Mouse (Mus musculus) R1 (cell line): ENCODE measurements around the gene 1300017J02Rik.

ENCODE experiments used
- DNase-seq: peaks from one replicate; pipeline ENCODE4 v3.0.0-alpha.2; 2018; ENCODE audit warnings: low read depth, low spot score

The 1300017J02Rik gene

DNA sequence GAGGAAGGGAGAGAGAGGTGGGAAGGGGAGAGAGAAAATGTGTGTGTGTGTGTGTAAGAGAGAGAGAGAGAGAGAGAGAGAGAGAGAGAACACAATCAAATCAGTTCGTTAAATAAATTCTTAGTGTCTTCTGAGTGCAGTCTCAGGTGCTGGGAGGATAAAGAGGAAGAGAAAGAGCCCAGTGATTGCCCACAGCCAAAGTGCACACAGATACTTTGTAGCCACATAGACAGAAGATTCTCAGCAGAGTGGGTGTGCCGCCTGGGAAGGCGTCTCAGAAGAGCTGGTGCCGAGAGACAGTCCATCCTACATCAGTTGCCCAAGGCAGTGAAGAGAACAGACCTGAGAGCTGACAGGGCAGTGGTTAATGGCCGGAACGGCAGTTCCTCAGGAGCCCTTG is 90.6 kb downstream of the 1300017J02Rik start:
- no peak for DNase-seq

DNA sequence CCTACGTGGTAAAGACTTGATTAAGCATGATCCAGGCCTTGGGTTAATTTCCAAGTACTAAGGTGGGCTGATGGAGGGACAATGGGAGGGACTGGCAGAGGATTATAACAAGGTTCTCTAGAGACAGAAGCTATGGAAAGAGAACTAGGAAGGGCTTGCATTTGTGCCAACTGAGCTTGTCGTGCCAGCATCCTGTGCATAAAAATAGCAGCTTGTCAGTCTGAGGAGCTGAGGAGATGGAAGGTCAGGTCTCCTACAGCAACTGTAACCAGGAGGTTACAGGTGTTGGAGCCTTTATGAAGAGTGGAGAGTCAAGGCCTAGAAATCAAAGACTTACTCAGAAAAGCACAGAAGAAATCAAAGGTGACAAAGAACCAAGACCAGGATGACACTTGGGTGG is 91.3 kb downstream of the 1300017J02Rik start:
- no peak for DNase-seq

DNA sequence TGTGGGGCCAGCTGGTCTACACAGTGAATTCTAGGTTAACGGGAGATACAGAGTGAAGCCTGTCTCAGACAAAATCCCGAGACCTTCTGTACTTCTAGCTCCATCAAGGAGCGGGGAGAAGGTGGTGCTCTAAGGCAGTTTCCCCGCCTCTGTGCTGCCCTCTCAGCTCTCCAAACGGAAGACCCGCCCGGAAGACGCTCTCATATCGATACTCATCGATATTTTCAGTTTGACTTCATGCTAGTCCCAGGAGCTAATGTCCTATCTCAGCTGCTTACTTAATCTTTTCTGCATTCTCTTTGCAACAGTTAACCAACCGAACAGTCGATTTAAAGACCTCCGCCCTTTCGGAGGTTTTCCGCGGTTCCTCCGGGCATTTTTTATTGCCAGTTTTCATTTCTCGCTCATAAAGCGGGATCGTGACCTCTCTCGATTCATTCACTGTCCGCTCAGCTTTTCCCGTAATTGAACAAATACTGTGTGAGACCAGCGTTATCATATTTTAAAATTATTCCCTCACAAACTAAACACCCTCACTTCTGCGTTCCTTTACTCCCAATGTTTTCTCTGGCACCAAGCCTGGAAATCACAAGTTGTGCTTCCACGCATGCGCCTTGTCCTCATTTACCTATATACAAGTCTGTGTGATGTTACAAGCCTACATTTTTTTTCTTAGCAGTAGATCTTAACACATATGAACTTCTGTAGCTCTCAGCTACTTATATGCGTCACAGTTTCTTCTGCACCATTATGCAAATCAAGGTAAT is 92.0 kb downstream of the 1300017J02Rik start:
- DNase-seq = no peak

DNA sequence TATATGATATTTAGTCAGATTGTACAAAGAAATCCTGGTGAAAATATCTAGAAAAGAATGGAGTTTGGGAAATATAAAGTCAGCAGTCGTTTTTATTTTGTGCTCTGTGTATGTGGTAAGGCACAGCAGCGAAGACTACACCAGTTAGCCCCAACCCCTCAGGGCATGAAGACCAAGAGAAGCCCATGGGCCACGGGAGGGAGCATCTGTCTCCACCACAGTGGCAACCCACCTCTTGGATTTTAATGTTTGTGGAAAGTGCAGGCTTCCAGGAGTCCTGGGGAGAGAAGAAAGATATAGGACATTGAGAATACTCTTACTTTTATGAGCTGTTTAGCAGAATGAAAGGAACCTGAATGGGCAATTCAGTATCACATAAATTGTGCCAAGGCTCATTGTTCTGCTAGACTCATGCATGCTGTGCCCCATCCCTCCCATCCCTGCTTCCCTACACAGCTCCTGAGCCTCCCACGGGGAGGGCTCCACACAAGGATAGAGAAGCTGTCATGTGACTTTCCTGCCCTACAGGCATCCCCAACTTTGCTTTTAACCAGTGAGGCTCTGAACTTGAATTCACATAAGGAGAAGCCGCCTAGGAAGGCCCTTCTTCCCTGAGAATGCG is 96.0 kb downstream of the 1300017J02Rik start:
- DNase-seq = no peak

DNA sequence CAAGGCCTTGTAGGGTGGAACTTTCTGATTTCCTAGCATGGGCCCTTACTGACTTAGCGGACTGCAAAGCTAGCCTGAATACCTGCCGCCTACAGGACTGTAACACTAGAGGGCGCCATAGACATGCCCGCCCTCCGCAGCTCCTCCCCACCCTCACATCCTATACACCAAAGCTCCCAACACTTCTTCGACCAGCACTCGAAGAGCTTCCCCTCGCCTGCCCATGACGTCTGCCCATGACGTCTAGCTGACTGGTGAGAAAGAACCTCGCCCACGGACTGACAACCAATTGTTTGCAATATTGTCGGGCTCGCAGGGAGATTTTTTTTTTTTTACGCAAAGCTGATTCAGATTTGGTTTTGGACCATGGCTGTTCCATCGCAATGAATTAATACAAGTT is 97.0 kb downstream of the 1300017J02Rik start:
- DNase-seq = peak; percentile 84

DNA sequence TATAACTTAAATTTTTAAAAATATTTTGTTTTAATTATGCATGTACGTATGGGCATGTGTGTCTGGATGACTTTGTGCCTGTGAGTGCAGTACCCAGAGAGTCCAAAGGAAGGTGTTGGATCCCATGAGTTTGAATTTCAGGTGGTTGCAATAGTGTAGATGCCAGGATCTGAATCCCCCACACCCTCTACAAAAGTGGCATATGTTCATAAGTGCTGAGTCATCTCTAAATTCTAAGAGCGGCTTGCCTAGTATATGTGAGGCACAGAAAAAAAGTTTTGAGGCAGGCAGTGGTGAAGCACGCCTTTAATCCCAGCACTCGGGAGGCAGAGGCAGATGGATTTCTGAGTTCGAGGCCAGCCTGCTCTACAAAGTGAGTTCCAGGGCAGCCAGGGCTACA is 99.1 kb downstream of the 1300017J02Rik start:
- no peak for DNase-seq

DNA sequence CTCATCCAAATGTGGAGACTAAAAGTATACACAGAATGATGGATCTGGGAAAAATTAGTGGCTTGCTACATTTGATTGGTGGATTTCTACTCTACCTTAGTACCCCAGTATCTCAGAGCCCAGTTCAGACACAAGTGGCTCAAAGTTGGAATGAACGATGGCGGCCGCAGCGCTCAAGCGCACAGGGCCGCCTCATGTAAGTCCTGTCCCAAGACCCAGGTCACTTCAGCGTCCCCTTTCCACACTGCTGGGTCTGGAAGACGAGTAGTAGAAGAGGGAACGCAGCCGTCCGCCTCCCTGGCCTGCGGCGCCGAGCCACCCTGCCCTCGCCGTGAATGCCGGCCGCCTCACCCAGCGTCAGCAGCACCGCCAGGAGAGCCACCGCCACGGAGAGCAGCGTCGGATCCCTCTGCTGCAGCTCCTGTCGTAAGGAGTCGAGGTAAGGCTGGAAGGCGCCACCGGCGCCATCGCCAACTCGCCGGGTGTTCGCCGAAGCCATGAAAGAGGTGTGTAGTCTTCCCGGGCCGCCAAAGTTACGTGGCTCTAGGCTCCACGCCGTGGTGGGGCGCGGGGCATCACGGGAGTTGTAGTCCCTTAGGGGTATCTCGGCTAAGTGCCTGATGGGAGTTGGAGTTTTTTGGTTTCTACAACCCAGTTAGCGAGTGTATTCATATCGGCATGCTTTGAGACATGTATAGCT is 103.2 kb downstream of the 1300017J02Rik start, which contains the start of gene Srprb:
Gene Srprb (minus strand): TSS at position 577 of the 700 bp plus-strand sequence.
- peak; percentile 94 for DNase-seq
